Mouse (Mus musculus) CH12.LX (cell line): ENCODE measurements at regions not wholly inside any gene's neighbourhood (a gene's known extent, or its start where the extent isn't known, plus 50 kb on each side); places are given as distances from the start of the nearest gene placed in this dataset.

Source experiments
- CHD2 ChIP-seq: IDR thresholded peaks from 2 replicates; pipeline ENCODE4 v1.6.1; 2011; ENCODE audit warnings: low read length, improper control_type of control experiment
- EP300 ChIP-seq: IDR thresholded peaks from 2 replicates; pipeline ENCODE4 v1.6.1; 2011; ENCODE audit warnings: low read length, improper control_type of control experiment
- ETS1 ChIP-seq: conservative IDR thresholded peaks from 2 replicates; pipeline ENCODE4 v1.6.1; 2012; ENCODE audit warnings: low read depth, mild to moderate bottlenecking, inconsistent platforms, low read length, improper control_type of control experiment, moderate library complexity
- MYC ChIP-seq: IDR thresholded peaks from 2 replicates; pipeline ENCODE4 v1.6.1; 2011; ENCODE audit warnings: low read depth, mild to moderate bottlenecking, improper control_type of control experiment, low read length
- POLR2A ChIP-seq: IDR thresholded peaks from 2 replicates; pipeline ENCODE4 v1.6.1; 2011; ENCODE audit warnings: low read depth, mild to moderate bottlenecking, improper control_type of control experiment, low read length
- RCOR1 ChIP-seq: conservative IDR thresholded peaks from 2 replicates; pipeline ENCODE4 v1.6.1; 2012; ENCODE audit warnings: low read depth, mild to moderate bottlenecking, inconsistent platforms, low read length, improper control_type of control experiment
- SMC3 ChIP-seq: IDR thresholded peaks from 2 replicates; pipeline ENCODE4 v1.6.1; 2011; ENCODE audit warnings: low read depth, low read length, improper control_type of control experiment
- ZKSCAN1 ChIP-seq: IDR thresholded peaks from 2 replicates; pipeline ENCODE4 v1.6.1; 2012; ENCODE audit warnings: low read depth, inconsistent platforms, low read length, improper control_type of control experiment, borderline replicate concordance

GRCm38 (mm10) chr1:193859257-193860125, 489.4 kb upstream of the Camk1g start:
- TF ChIP-seq MYC = no peak
- no peak for TF ChIP-seq RCOR1
- no peak for TF ChIP-seq ZKSCAN1
- no peak for TF ChIP-seq POLR2A
- no peak for TF ChIP-seq EP300
- no peak for TF ChIP-seq CHD2
- TF ChIP-seq SMC3 = no peak
- TF ChIP-seq ETS1 = no peak
